Mouse (Mus musculus) olfactory bulb, adult 2 months (tissue): ENCODE measurements around the gene Arhgap45.

Experiments used
- CTCF ChIP-seq: fragments of 200-500 bp; IDR thresholded peaks from 2 replicates; pipeline ENCODE4 v1.5.1; 2012; ENCODE audit warnings: low read depth, mild to moderate bottlenecking, low read length, moderate library complexity; ENCODE audit not compliant: insufficient read depth
- POLR2A ChIP-seq: fragments of 200-500 bp; IDR thresholded peaks from 2 replicates; pipeline ENCODE4 v1.6.1; 2012; ENCODE audit warnings: mild to moderate bottlenecking, low read depth, low read length, moderate library complexity; ENCODE audit not compliant: insufficient read depth

GRCm38 (mm10) chr10:80069948-80070450 is 53.5 kb downstream of the Arhgap45 start:
- TF ChIP-seq CTCF (no peak), POLR2A (no peak)
